Mouse (Mus musculus) myocyte (in vitro differentiated cells): ENCODE measurements at regions not wholly inside any gene's neighbourhood (a gene's known extent, or its start where the extent isn't known, plus 50 kb on each side); places are given as distances from the start of the nearest gene placed in this dataset.
A peak's percentile ranks its signal among the peaks of the same experiment; 100 is the strongest.

Experiments used
- CEBPB ChIP-seq: IDR thresholded peaks from 2 replicates; pipeline ENCODE4 v1.6.1; 2011; ENCODE audit warnings: mild to moderate bottlenecking, moderate library complexity; ENCODE audit not compliant: poor library complexity, insufficient read depth, severe bottlenecking
- E2F4 ChIP-seq: IDR thresholded peaks from one replicate; pipeline ENCODE4 v1.6.1; 2011; ENCODE audit warnings: mild to moderate bottlenecking, control low read depth, moderate library complexity; ENCODE audit not compliant: insufficient read depth
- MAX ChIP-seq: IDR thresholded peaks from one replicate; pipeline ENCODE4 v1.6.1; 2011; ENCODE audit warnings: low read depth, mild to moderate bottlenecking, control low read depth
- MYOD1 ChIP-seq, 3 experiments: IDR thresholded peaks; one replicate each; pipeline ENCODE4 v1.6.1; 2011; ENCODE audit warnings: control low read depth in 2 of 3, low read depth in 2 of 3, mild to moderate bottlenecking in 2 of 3, moderate library complexity in 1 of 3; ENCODE audit not compliant: insufficient read length in 2 of 3, control insufficient read depth in 1 of 3
- MYOG ChIP-seq, 3 experiments: IDR thresholded peaks; one replicate each; pipeline ENCODE4 v1.6.1; 2011; ENCODE audit warnings: control low read depth in 2 of 3, low read depth in 2 of 3, mild to moderate bottlenecking in 2 of 3; ENCODE audit not compliant: insufficient read length in 2 of 3, control insufficient read depth in 1 of 3, insufficient read depth in 1 of 3
- POLR2A ChIP-seq: IDR thresholded peaks from one replicate; pipeline ENCODE4 v1.6.1; 2011; ENCODE audit warnings: low read depth, mild to moderate bottlenecking, control low read depth, moderate library complexity; ENCODE audit not compliant: insufficient read length
- POLR2AphosphoS2 ChIP-seq: IDR thresholded peaks from one replicate; pipeline ENCODE4 v1.6.1; 2011; ENCODE audit warnings: low read depth, control low read depth; ENCODE audit not compliant: insufficient read length
- REST ChIP-seq: IDR thresholded peaks from one replicate; pipeline ENCODE4 v1.6.1; 2011; ENCODE audit warnings: mild to moderate bottlenecking, control low read depth, moderate library complexity; ENCODE audit not compliant: insufficient read depth, insufficient read length
- SRF ChIP-seq: IDR thresholded peaks from one replicate; pipeline ENCODE4 v1.6.1; 2011; ENCODE audit warnings: low read depth; ENCODE audit not compliant: control insufficient read depth, insufficient read length
- TCF12 ChIP-seq: IDR thresholded peaks from one replicate; pipeline ENCODE4 v1.6.1; 2011; ENCODE audit warnings: mild to moderate bottlenecking, control low read depth; ENCODE audit not compliant: poor library complexity, insufficient read depth, severe bottlenecking
- TCF3 ChIP-seq: IDR thresholded peaks from one replicate; pipeline ENCODE4 v1.6.1; 2011; ENCODE audit warnings: low read depth, control low read depth; ENCODE audit not compliant: insufficient read length
- USF1 ChIP-seq: IDR thresholded peaks from one replicate; pipeline ENCODE4 v1.6.1; 2011; ENCODE audit warnings: low read depth, mild to moderate bottlenecking, control low read depth, moderate library complexity

DNA sequence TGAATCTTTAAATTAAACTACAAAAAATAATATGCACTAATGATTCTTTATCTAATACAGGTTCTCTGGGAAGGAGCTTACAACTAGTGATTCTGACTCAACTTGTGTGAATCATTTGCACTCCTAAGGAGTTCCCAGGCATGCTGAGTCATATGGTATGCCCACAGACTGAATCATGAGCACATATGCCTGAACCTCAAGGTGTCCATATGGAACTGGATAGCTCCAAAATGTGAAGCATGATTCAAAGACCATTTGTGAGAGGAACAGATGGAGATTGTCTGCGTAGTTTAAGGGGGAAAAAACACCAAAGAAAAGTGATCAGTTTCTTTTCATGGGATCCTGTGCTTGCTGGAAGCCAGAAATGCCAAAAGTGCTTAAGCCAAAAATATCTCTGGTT is 124.0 kb upstream of the Speer3 start:
- TF ChIP-seq POLR2A (no peak), MAX (no peak), E2F4 (no peak), SRF (no peak), CEBPB (no peak), USF1 (peak; percentile 2), POLR2AphosphoS2 (no peak), TCF12 (no peak), REST (no peak), MYOG (IDR thresholded peaks at IDR 0.05; ENCODE audit: control insufficient read depth in 1 of 3, insufficient read depth in 1 of 3, insufficient read length in 2 of 3, low read depth in 2 of 3) (no peak), MYOD1 (IDR thresholded peaks at IDR 0.05; ENCODE audit: control insufficient read depth in 1 of 3, insufficient read length in 2 of 3, low read depth in 2 of 3) (peak in 2 of 3 experiments; percentile 23 to 45), TCF3 (no peak)
